Mouse (Mus musculus) adrenal gland, adult 18-20 months (tissue): ENCODE results near the gene Rhd. TPM values are rescaled to one million over a fixed set of nuclear protein-coding genes. Genes with fewer than 3 reads are reported as not detected.
A peak's percentile ranks its signal among the peaks of the same experiment; 100 is the strongest.
"Not testable (repeated sequence)": the region's sequence is repeated elsewhere in the genome, so short reads cannot be mapped to it uniquely, and the experiment has no call there.

Source experiments
- DNase-seq, 2 experiments: peaks; one replicate each; pipeline ENCODE4 v3.0.0; 2021 to 2022; ENCODE audit warnings: low spot score in 2 of 2
- long read RNA-seq, 2 experiments: library from polyadenylated mRNA; stranded (forward); transcript quantifications; one replicate each; pipeline ENCODE4 v2.0.0; 2021
- total RNA-seq, 2 experiments: library from RNA; stranded (reverse); gene quantifications; 1 replicate in 1 of 2; 2 replicates in 1 of 2; pipeline ENCODE4 v1.2.3; 2021

Rhd gene
- under 1 TPM in 1 of 2 experiments, not detected in 1; 0.46 TPM for total RNA-seq
- long read RNA-seq, experiment 1, result 0 reads
- long read RNA-seq, experiment 2, partial matches to known transcripts, result 0 of 1 reads
- long read RNA-seq, experiment 2, other reads (novel, unspliced or antisense), result 1 of 1 reads

DNA sequence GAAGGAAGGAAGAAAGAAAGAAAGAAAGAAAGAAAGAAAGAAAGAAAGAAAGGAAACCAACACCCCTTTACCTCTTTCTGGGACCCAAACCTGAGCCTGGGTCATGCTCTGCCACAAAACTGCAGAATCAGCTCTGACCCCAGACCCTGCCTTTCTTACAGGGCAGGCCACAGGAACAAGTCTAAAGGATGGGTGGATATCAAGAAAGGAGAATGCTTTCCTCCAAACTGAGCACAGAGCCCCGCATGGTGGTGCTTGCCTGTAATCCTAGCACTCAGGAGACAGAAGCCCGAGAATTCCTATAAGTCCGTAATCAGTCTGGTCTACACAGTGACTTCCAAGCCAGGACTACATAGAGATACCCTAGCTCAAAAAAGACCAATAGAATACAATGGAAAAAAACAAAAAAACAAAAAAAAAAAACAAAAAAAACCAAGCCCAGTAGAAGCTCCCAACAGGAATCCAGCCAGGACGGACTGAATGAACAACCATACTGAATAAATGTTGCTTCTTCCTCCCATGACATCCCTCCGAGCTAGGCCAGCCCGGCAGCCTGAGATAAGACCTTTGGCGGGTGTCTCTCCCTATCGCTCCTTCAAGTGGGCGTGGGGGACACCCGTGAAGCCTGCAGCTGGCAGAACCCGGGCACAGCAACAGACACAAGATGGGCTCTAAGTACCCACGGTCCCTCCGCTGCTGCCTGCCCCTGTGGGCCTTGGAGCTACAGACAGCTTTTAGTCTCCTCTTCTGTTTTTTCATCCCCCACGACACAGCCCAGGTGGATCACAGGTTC is at the start of gene Rhd:
Rhd (plus strand) TSS at position 600 of the 793 bp plus-strand sequence.
- DNase-seq, result no peak

DNA sequence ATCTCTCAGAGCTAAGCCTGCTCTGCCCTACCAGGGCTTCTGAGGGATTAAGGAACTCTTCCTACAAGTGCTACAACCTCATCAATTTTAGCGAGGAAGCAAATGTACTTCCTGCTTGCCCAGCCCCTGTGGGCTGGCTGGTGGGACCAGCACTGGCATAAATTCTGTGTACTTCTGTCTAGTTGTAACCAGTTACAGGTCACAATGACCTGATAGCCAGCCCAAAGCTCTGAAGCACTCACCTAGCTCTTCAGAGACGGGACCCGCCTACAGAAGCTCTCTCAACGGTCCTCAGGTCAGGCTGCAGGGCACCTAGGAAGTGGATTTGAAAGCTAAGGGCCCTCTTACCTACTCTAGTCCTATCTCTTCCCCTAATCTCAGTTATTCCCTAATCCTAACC is 46.6 kb upstream of the Rhd start:
- DNase-seq, result no peak

DNA sequence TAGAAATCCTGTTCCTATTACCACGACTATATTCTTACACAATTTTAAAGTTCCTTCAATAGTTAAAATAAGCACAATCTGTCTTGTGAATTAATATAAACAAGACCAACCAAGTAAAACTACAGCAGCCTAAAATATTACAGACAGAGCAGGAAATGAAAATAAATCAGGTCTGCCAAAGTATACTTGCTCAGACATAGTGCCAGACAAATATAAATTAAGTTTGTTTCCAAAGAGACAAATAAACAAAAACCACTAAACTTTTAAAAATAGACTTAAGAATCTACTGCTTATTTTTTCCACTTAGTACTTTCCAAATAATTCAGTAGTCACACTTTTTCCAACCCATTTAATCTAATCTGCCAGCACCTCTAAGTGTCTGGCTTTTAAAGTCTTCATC is 43.3 kb upstream of the Rhd start:
- DNase-seq, result no peak

DNA sequence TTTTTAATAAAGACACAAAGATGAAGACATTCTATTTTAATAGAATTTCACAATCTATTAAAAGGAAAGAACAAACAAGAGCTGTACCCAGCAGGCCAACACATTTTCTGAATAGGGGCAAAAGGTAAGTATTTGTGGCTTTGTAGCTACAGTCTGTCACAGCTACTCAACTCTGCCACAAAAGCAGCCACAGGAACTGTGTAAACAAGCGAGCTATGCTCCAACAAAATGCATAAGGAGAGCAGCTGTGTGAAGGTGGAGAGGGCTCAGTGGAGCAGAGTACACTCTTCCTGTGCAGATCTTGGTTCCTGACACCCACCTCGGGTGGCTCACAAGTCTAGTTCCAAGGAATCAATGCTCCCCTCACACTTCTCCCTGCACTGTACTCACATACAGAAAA is 40.8 kb upstream of the Rhd start:
- no peak for DNase-seq

DNA sequence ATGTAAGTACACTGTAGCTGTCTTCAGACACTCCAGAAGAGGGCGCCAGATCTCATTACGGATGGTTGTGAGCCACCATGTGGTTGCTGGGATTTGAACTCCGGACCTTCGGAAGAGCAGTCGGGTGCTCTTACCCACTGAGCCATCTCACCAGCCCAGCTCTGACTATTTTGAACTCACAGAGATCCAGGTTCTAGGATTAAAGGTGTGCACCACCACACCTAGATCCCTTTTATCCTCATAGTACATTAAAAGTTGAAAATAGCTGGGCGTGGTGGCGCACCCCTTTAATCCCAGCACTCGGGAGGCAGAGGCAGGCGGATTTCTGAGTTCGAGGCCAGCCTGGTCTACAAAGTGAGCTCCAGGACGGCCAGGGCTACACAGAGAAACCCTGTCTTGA is 38.5 kb upstream of the Rhd start:
- DNase-seq, result not testable (repeated sequence)

DNA sequence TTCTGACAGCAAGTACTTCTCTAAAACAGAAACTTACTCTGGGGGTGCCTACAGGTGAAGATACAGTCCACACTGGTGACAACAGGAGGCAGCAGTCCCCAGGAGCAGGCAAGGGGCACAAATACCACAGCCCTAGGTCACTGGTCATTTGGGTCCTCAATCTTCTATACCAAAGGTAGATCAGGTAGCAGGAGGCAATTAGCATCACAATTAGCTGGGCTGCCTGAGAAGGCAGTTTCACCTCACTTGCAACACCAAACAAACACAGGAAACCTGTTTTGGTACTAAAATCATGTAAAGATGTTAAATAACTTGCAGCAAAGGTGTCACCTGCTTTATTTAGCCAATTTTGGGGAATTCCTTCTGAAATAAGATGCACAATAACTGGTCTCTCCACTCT is 38.0 kb upstream of the Rhd start:
- DNase-seq, result no peak

DNA sequence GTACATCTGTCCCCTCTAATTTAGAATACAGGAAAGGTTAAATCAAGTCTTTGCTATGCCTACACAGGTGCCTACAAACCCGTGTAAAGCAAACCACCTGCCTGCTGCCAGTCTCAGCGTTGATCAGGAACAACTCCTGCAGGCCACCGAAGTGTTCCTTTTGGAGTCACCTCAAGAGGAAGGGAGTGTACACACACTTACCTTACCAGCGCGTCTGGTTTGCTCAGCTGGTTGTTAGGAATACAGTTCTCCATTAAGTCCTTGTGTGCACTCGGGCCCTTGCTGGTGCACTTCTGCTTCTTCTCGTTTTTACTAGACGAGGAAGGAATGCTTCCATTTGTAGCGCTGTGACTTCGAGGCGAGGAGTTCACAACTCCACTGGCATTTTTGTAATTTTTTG is 36.5 kb upstream of the Rhd start:
- DNase-seq, result no peak

DNA sequence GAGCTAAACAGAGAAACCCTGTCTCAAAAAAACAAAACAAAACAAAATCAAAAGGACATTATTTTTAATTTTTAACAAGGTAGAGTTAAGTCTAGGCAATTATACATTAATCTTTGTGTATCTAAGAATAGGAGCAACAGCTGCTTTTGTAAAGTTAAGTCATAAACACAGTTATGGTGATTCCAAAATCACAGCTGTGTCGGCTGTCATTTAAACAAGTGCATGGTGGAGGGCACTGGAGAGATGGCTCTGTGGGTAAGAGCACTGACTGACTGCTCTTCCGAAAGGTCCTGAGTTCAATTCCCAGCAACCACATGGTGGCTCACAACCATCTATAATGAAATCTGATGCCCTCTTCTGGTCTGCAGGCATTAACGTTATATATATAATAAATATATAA is 32.4 kb upstream of the Rhd start:
- no peak for DNase-seq

DNA sequence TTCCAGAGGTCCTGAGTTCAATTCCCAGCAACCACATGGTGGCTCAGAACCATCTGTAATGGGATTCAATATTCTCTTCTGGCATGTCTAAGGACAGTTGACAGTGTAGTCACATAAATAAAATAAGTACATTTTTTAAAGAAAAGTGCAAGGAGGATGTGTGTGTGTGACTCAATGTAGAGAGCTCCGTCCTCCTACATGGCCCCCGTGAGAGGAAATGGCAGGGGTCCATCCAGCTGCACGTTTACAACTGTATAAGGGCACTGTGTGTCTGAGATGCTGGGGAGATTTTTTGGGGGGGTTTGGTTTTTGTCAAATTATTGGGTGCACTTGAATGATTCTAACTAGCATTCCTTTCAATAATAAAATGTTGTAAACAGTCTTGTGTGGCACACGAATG is 28.9 kb upstream of the Rhd start:
- DNase-seq, result no peak

DNA sequence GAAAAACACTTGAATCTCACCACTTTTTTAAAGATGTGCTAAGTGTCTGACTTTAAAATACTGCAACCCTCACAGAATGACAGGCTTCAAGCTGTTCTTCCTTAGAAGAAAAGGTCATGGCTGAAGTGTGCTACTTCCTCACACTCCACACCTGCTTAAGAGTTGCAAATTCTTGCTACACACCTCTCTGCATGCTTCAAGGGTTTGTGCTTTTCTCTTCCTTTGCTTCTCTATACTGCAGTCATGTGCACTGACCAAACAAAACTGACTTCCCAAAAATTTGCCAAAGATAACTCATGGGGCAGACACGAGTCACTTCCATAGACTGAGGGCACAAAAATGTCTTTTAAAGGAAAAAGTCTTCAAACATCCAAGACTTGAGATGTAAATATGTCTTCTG is 26.1 kb upstream of the Rhd start:
- no peak for DNase-seq

DNA sequence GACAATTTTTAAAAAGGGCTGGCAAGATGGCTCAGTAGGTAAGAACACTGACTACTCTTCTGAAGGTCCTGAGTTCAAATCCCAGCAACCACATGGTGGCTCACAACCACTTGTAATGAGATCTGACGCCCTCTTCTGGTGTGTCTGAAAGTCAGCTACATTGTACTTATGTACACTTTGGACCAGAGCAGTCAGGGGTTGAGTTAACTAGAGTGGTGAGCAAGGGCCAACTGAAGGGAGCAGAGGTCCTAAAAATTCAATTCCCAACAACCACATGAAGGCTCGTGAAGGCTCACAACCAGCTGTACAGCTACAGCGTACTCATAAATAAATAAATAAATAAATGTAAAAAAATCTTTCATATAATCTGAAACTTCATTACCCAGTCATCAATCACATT is 25.6 kb upstream of the Rhd start:
- not testable (repeated sequence) for DNase-seq

DNA sequence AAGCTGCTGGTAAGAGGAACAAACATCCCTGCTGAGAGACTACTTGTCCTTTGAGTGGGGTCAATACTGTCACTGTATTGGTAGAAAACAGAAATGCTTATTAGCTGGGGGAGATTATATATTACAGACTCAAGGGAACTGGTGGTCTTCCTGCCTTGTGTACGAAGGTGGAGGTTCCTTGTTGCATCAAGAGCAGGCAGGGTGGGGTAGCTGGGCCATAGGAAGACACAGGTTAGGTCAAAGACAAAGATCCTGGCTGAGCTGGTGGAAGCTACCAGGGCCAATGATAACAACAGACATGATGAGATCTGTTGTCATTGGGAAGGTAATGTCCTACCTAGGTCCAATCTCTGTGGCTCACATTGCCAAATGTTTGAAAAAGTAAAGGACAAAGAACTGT is 24.1 kb upstream of the Rhd start:
- DNase-seq, result no peak

DNA sequence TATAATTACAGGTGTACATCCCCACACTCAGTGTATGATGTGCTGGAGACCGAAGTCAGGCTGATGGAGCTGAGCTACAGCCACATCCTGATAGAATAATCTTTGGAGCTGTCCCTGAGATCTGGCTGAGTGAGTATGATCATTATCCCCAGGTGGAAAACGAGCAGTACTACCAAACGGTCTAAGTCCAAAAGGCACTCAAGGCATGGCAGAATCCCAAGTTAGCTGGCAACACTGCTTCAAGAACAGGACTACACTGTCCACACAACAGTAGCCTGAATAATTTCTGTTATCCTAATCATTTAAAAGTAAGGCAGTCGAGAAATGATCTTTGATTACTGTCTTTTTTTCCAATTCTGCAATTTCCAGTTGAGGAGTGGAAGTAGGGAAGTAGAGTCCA is 20.8 kb upstream of the Rhd start:
- no peak for DNase-seq

DNA sequence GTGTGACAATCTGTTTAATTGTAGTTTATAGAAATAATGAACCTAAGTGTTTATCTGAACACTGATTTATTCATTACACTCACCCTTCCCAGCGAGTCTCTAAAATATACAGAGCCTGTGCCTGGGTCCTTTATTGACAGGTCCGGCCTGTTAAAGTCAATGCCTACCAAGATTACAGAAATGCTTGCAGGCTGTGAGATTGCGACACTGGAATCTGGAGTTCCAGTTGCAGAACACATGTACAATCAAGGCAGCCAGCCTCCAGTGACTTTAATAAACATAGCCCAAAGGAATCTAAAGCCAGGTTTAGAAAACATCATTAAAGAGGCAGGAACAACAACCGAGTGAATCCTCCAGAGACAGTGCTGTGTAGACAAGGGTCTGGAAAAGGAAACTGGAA is 16.7 kb upstream of the Rhd start:
- no peak for DNase-seq

DNA sequence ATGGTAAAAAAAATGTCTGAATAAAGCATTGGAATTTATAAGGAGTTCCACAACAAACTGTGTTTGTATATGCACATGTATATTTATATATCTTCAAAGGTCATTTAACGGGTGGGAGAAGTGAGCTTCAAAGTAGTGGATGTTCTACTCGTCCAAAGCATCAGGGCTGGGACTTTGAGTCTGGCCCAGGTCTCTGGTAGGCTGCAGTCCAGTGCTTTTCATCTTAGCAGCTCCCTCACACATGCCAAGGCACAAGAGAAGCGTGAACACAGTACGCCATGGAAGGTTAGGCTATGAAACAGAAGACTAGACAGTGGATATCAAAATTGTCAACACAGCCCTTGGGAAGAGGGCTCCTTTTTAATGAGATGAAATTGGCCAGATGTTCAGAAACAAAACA is 13.8 kb upstream of the Rhd start:
- no peak for DNase-seq

DNA sequence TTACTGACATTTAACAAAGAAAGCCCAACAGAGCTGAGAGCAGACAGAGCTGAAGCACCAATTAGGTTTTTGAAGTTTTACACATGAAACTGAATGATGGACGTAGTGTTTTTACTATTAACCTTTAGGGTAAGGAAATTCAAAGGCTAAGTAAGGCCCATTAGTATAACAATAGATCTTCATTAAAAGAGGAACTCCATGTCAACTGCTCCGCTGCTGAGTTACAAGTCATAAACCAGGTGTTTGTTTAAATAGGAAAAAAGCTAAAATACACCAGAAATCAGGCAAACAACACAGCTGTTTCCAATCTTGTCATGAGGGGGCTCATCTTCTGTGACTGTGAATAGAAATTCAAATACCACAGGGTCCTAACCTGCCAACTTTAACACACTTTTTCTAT is 13.1 kb upstream of the Rhd start:
- DNase-seq, result no peak

DNA sequence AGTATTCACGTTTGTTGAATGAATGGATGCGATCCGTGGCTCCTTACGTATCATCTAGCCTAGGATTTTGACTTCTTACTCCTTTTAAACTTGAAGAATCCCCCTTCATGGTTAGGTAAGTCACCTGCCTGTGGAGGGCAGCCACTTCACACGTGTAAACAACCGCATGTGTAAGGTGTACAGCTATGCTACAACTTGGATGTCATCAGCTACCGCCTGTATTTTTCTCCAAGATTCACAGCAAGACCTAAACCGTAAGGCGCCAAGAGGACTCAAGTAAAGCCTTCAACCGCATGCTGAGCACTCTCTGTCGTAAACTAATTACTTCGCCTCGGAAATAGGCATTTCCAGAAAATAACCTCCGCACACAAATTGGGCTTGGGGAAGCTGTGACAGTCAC is 12.5 kb upstream of the Rhd start:
- no peak for DNase-seq

DNA sequence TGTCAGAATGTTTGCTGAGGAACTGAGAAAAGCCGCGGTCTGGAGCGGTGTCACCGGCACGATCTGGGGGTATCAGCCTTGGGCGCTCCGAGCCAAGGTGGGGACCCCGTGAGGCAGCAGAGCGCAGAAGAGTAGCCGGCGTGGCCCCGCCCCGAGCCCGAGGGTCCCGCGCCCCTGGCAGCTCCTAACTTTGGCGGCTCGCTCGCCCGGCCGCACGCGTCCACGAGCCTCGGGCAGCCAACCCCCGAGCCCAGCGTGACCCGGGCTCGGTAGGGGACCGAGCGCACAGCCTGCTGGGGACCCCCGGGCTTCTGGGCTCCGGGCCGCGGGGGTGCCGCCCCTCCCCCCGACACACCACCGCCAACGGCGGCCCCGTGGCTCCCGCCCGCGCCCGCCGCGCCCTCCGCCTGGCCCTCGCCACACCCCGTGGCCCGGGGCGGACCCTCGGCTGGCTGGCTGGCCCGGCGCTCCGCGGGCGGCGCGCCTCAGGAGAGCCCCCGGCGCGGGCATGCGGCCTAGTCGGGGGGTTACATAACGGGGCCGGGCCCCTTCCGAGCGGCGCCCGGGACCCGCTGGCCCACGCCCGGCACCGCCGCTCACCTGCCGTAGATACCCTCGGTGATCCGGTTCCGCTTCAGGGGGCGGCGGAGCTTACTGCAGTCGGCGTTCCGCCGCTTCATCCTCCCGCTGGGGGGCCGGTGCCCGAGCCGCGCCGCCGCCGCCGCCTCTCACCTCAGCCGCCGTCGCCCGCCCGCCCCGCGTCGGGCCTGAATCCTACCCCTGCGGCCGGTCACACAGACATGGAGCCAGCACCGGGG is 11.7 kb upstream of the Rhd start:
- peak; percentile 52 to 67 for DNase-seq

DNA sequence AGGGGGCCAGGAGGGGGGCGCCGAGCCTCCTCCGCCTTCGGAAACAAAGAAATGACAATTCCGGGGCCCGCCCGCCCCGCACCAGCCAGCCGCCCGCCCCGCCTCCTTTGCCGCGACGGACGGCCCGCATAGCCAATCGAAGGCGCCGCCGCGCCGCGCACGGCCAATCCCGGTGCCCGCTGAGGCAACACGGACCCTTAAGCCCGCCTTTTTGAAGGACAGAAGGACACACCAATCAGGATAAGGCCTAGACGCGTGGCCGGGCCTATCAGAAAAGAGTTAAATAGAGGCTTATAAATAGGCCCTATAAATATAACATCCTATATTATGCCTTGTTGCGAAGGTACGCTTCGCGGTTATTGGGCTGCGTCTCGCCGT is 11.1 kb upstream of the Rhd start, which contains the start of gene Maco1:
Maco1 (minus strand) TSS at position 87 of the 378 bp plus-strand sequence.
- peak; percentile 100 for DNase-seq

DNA sequence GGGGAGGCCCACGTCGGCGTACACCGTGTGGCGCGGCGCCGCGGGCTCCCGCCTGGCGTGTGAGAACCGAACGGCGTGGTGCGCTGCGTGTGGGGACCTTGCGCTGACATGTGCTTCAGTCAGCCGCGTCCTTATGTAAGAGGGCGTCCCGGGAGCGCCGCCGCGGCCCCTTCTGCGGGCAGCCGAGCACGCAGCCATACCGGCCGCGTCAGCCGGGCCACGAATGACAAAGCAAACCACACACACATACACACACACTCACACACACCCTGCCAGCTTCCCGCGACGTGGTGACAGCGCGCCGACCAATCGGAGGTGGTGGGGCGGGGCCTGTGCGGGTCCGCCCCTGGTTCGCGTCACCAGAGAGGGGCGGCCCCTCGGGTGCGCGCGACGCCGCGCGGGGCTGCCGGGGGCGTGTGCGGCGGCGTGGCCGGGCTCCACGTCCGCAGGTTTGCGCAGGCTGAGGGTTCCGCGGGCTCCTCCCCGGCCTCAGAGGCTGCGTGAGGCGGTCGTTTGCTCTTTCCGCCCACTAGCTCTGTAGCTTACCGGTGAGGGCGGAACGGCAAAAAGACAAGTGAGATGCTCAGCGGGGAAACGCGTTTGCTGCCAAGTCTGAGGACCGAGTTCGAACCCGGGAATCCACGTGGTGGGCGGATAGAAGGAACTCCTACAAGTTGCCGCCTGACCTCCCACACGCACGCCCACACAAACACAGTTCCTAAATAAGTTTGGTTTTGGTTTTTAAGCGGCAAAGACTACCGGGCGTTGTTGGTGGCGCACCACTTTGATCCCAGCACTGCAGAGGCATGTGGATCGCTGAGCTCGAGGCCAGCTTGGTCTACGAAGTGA is 10.5 kb upstream of the Rhd start:
- DNase-seq, result peak; percentile 93 to 95

DNA sequence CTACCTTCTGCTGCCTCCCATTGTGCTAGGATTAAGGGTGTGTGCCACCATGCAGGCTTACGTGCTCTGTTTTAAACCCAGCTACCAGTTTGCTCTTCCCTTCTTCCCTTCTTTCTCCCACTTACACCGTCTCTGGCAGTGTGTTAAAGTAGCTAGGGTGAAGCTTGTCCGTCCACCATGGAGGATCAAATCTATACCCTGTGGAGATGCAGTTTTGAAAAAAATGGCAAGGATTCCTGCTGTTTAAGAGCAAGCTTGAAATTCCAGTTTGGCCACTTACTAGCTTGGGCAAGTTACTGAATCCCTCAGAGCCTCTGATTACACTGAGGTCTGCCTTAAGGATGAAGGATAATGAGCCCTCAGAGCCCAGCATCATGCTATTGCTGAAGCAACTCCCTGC is 9.0 kb upstream of the Rhd start:
- no peak for DNase-seq
